Mouse (Mus musculus) forebrain, embryonic 16.5 days (tissue): Measurements from ENCODE around the gene Mdga1. TPM values are rescaled to one million over a fixed set of nuclear protein-coding genes. Genes with fewer than 3 reads are reported as not detected.
A peak's percentile ranks its signal among the peaks of the same experiment; 100 is the strongest.
"Not testable (repeated sequence)": the region's sequence is repeated elsewhere in the genome, so short reads cannot be mapped to it uniquely, and the experiment has no call there.

Source experiments
- ATAC-seq: fragments of 200-750 bp; cut with Nextera tagmentation; 2 replicates; pipeline ENCODE4 v1.8.0; 2017; ENCODE audit warnings: mild to moderate bottlenecking, moderate library complexity
- H3K27ac ChIP-seq: fragments of 300-500 bp; sonication (generic); 2 replicates; pipeline ENCODE4 v1.5.1; 2014; ENCODE audit warnings: low read length, control low read depth
- H3K27me3 ChIP-seq: fragments of 300-500 bp; sonication (generic); replicated peaks from 2 replicates; pipeline ENCODE4 v1.6.1; 2014; ENCODE audit warnings: low read length; ENCODE audit not compliant: control insufficient read depth, insufficient read depth
- H3K36me3 ChIP-seq: fragments of 300-500 bp; sonication (generic); 2 replicates; pipeline ENCODE4 v1.6.1; 2014; ENCODE audit not compliant: control insufficient read depth, insufficient read depth
- H3K4me1 ChIP-seq: fragments of 300-500 bp; sonication (generic); replicated peaks from 2 replicates; pipeline ENCODE4 v1.6.1; 2014; ENCODE audit warnings: low read length; ENCODE audit not compliant: control insufficient read depth, insufficient read depth
- H3K4me2 ChIP-seq: fragments of 300-500 bp; sonication (generic); 2 replicates; pipeline ENCODE4 v1.6.1; 2014; ENCODE audit warnings: mild to moderate bottlenecking, low read length, control low read depth
- H3K4me3 ChIP-seq: fragments of 300-500 bp; sonication (generic); replicated peaks from 2 replicates; pipeline ENCODE4 v1.5.1; 2014; ENCODE audit warnings: mild to moderate bottlenecking, low read length, control low read depth
- H3K9ac ChIP-seq: fragments of 300-500 bp; sonication (generic); replicated peaks from 2 replicates; pipeline ENCODE4 v1.6.1; 2014; ENCODE audit warnings: low read depth, low read length, control low read depth
- H3K9me3 ChIP-seq: fragments of 300-500 bp; sonication (generic); 2 replicates; pipeline ENCODE4 v1.6.1; 2016; ENCODE audit warnings: low read length; ENCODE audit not compliant: control insufficient read depth
- WGBS: fragments of 180-500 bp; shearing (Covaris S2); extraction: QIAGEN DNeasy Blood & Tissue Kit; methylation state at CpG from one replicate; pipeline ENCODE4 v1.1.7; 2014; 5-methylcytosine and 5-hydroxymethylcytosine counted together
- polyA plus RNA-seq: library from polyadenylated mRNA; unstranded; fragments of >200 nt; fragmentation: Nextera tagmentation; extraction: Ambion mirVana; gene quantifications from 2 replicates; pipeline ENCODE4 v1.2.1, GENCODE M21; 2015

Mdga1 gene
- polyA plus RNA-seq, 1 experiment from 2014 or later: 10.7 TPM

DNA sequence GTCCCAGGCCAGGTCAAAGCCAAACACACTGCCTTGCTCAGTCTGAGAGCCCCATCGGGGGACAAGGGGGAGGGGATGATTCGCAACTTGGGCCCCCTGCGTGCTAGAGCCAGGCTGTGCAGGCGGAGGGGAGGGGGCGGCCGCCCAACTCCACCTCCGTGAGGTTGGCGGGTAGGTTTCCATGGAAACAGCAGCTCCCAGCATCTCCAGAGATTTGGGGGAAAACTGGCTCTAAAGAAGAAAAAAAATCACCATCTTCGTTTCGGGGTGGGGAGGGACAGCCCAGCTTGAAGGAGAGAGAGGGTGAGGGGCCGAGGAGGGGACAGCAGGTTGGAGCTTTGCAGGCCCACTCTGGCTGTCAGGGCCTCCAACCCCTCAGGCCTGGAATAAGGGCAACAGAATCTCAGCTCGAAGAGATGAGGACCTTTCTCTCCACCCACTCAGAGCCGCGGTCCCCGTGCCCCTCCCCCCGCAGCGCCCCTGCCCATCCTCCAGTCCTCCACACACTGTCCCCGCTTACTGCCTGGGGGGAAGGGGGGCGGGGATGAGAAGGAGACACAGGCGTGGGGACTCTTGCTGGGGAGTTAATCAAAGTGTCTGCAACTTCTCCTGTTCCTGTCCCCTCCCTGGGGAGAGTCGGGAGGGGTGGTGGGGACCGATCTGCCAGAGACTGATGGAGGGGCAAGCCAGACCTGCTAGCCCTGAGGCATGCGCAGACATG, 174.7 kb downstream of the Mdga1 start:
- Histone ChIP-seq H3K27me3 (no peaks in the 10 kb centered on the region), H3K4me3 (peak overlapping the region; percentile 25), H3K9me3 (no peaks in the 10 kb centered on the region), H3K36me3 (no peaks in the 10 kb centered on the region), H3K4me1 (peaks cover 52% of the 10 kb centered on the region), H3K4me2 (peak overlapping the region; percentile 53), H3K9ac (peak overlapping the region; percentile 53), H3K27ac (peak overlapping the region; percentile 72)
- ATAC-seq: peak; percentile 53
- 2% methylated on average over 19 of the region's 23 CpGs for WGBS

DNA sequence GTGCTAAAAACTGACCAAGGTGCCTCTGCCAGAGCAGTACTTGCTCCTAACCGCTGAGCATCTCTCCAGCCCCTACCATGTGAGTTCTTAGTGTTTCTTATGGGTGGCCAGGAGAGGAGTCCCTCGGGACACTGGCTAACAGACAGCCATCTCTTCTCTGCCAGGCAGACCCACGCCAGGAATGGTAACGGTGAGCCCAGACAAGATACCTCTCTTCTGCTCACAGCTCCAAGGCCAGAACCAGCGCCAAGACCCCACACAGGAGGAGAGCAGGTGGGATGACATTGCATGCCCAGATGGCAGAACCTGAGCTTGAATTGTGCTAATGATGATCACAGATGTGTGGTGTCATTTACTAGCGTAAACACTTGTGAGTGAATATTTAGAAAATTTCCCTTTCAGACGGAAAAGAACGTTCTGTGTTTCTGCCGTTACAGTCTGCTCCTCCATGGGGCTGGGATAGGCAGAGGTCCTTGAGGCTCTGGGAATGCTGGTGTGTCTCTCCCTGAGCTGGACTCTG, 178.3 kb downstream of the Mdga1 start:
- ATAC-seq: no peak

DNA sequence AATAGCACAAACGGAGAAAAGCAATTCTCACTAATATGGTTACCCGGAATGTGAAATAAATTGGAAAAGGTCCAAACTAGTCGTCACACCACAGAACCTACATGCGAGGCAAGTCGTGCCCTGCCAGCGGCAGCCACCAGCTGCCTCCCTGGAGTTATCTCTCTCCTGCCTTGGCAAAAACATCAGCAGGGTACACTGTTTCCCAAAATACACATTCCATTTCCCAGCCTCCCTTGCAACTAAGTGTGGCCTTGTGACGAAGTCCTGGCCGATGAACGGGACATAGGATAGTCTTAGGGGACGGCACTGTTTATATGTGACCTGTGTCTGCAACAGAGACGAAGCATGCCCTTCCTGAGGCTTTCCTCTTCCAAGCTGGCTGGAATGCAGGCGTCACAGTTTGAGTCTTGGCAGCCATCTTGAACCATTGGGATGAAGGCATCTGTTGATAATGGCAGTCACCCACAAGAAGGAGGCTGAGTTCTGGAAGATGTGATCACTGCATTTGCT, 179.6 kb downstream of the Mdga1 start:
- 69% methylated on average over 12 of the region's 12 CpGs for WGBS
- H3K9ac ChIP-seq: no peak overlapping the region
- H3K4me1 ChIP-seq: peaks cover 26% of the 10 kb centered on the region
- no peaks in the 10 kb centered on the region for H3K36me3 ChIP-seq
- ATAC-seq: no peak
- no peak overlapping the region for H3K4me3 ChIP-seq
- no peaks in the 10 kb centered on the region for H3K9me3 ChIP-seq
- peak overlapping the region; percentile 25 for H3K27ac ChIP-seq
- H3K27me3 ChIP-seq: no peaks in the 10 kb centered on the region
- no peak overlapping the region for H3K4me2 ChIP-seq

More for the DNA sequence above, 178.3 kb downstream of the Mdga1 start:
- Histone ChIP-seq H3K9ac (no peak overlapping the region), H3K36me3 (no peaks in the 10 kb centered on the region), H3K4me1 (peaks cover 39% of the 10 kb centered on the region), H3K4me2 (no peak overlapping the region), H3K27me3 (no peaks in the 10 kb centered on the region), H3K4me3 (no peak overlapping the region), H3K27ac (peak overlapping the region; percentile 49; the same call in 1 of the 2 replicates), H3K9me3 (no peaks in the 10 kb centered on the region)
- 56% methylated on average over 9 of the region's 9 CpGs for WGBS

DNA sequence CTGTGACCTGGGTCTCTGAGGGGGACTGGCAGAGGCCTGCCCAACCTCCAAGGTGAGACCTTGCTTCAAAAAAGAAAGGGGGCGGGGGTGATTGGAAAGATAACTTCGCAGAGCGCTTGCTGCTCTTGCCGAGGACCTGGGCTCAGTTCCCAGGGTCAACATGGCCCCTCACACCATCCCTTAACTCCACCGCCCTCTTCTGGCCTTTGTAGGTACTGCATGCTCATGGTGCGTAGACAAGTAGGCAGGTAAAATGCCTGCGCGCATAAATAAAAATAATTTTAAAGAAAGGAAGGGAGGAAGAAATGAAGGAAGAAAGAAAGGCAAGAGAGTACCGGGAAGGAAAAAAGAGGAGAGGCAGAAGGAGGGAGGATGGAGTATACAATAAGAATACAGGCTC, 180.2 kb downstream of the Mdga1 start:
- Histone ChIP-seq H3K4me3 (no peak overlapping the region), H3K9me3 (no peaks in the 10 kb centered on the region), H3K27me3 (no peaks in the 10 kb centered on the region), H3K9ac (no peak overlapping the region), H3K4me2 (no peak overlapping the region), H3K36me3 (no peaks in the 10 kb centered on the region), H3K27ac (peak overlapping the region; percentile 25), H3K4me1 (peaks cover 20% of the 10 kb centered on the region)
- WGBS: 69% methylated on average over 9 of the region's 9 CpGs
- ATAC-seq: no peak

DNA sequence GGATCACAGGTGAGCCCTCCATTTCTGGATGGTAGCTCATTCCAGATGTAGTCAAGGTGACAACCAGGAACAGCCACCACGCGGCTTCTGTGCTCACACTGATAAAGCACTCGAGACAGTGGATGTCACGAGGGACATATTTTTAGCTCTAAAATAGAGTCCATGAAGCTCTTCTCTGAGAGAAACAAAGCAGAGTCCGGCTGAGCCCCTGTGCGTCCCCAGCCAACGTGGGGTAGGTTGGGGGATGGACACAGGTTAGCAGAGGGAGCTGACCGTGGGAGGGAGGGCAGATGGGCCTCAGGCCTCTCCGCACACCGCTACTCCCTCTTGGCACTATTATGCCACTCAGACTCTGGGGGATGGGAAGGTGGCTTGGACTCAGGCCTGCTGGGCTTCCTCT, 181.3 kb downstream of the Mdga1 start:
- no peak overlapping the region for H3K4me2 ChIP-seq
- WGBS: 90% methylated on average over 10 of the region's 10 CpGs
- H3K9ac ChIP-seq: no peak overlapping the region
- no peaks in the 10 kb centered on the region for H3K9me3 ChIP-seq
- ATAC-seq: no peak
- H3K27me3 ChIP-seq: no peaks in the 10 kb centered on the region
- H3K4me1 ChIP-seq: peaks cover 16% of the 10 kb centered on the region
- no peak overlapping the region for H3K27ac ChIP-seq
- no peak overlapping the region for H3K4me3 ChIP-seq
- H3K36me3 ChIP-seq: no peaks in the 10 kb centered on the region

DNA sequence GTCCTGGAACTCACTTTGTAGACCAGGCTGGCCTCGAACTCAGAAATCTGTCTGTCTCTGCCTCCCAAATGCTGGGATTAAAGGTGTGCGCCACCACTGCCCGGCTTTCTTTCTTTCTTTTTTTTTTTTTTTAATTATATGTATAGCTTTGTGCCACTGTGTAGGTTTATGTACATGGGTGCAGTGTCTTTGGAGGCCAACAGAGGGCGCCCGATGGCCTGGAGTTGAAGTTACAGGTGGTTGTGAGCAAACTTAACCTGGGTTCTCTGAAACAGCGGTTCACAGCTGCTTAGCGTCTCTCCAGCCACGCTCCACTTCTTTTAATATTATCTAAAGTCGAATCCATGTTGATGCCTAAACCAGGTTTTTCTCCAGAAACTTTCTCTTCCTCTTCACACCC, 185.1 kb downstream of the Mdga1 start:
- H3K9ac ChIP-seq: no peak overlapping the region
- 82% methylated on average over 9 of the region's 9 CpGs for WGBS
- no peak overlapping the region for H3K4me2 ChIP-seq
- ATAC-seq: no peak
- no peak overlapping the region for H3K4me3 ChIP-seq
- H3K27ac ChIP-seq: no peak overlapping the region
- no peaks in the 10 kb centered on the region for H3K36me3 ChIP-seq
- H3K9me3 ChIP-seq: no peaks in the 10 kb centered on the region
- H3K4me1 ChIP-seq: no peaks in the 10 kb centered on the region
- no peaks in the 10 kb centered on the region for H3K27me3 ChIP-seq

DNA sequence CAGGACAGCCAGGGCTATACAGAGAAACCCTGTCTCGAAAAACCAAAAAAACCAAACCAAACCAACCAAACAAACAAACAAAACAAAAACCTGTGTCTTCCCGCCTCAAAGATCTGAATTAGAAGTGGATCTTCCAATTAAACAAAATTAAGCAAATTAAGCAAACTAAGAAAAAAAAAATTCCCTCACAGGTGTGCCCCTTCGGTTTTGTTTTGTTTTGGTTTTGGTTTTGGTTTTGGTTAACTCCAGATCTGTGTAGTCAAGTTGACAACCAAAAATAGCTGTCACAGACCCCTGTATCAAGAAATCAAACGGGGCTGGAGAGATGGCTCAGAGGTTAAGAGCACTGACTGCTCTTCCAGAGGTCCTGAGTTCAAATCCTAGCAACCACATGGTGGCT, 188.4 kb downstream of the Mdga1 start:
- not testable (repeated sequence) for H3K9me3 ChIP-seq
- WGBS: 88% methylated on average over 4 of the region's 4 CpGs

DNA sequence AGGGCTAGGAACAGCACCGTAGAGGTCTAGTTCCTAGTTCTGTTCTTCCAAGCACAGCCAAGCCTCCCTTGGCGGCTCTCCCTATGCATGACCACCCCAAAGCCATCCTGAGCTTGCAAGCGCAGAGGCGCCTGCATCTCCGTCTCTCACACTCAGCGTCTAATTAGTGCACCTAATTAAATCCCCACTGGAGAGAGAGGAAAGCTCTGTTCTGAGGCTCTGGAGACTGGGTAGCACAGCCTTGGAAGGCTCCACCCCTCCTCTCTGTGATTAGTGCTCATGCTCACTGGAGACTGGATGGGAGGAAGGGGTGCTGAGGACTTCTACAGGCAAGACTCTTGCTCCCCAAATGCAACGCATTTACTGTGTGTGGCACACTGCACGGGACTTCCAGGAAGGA, 191.9 kb downstream of the Mdga1 start:
- Histone ChIP-seq H3K36me3 (no peaks in the 10 kb centered on the region), H3K4me2 (no peak overlapping the region), H3K27me3 (no peaks in the 10 kb centered on the region), H3K9me3 (no peaks in the 10 kb centered on the region), H3K4me3 (no peak overlapping the region), H3K4me1 (peaks cover 8% of the 10 kb centered on the region), H3K9ac (no peak overlapping the region), H3K27ac (no peak overlapping the region)
- 16% methylated on average over 8 of the region's 8 CpGs for WGBS
- peak; percentile 87 for ATAC-seq

More for the DNA sequence above, 188.4 kb downstream of the Mdga1 start:
- ATAC-seq, H3K4me2 ChIP-seq, H3K36me3 ChIP-seq, H3K27ac ChIP-seq, H3K9ac ChIP-seq, H3K4me1 ChIP-seq, H3K4me3 ChIP-seq, H3K27me3 ChIP-seq: not testable (repeated sequence)
